Mouse (Mus musculus) left cerebral cortex, adult 9 months (tissue): Measurements from ENCODE around the gene Cdkl5.

ENCODE experiments used
- DNase-seq, 2 experiments: peaks; one replicate each; pipeline ENCODE4 v3.0.0; 2022; ENCODE audit warnings: low spot score in 2 of 2

Gene Cdkl5

DNA sequence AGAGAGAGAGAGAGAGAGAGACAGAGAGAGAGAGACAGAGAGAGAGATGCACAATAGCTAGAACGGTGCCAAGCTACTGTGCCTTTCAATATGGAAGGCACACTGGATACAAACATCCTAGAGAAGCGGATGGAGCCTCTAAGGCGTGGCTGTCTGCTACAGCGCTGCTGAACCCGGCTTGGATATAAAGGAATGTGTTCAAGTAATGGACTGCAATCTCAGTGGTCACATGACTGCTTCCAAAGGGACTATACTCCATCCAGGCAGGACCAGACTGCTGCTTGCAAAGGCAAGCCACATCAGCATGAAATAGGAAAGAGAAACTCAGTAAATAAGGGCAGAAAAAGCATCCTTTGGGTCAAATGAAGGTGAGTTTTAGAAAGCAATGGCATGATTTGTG is 258.9 kb downstream of the Cdkl5 start, which contains the start of gene Ppef1:
Gene Ppef1 (minus strand): TSS at position 116 of the 400 bp plus-strand sequence.
- DNase-seq = no peak
